Mouse (Mus musculus): ENCODE measurements around the gene Unc13d. TPM values are rescaled to one million over a fixed set of nuclear protein-coding genes. Genes with fewer than 3 reads are reported as not detected.
"Not testable (repeated sequence)": the region's sequence is repeated elsewhere in the genome, so short reads cannot be mapped to it uniquely, and the experiment has no call there.

Unc13d gene
- polyA plus RNA-seq, 1 experiment from 2014 or later = 5.9 TPM

- under 1% methylated on average over 57 of the region's 57 CpGs for WGBS
- Histone ChIP-seq H3K27me3 (ENCODE audit: control insufficient read depth, insufficient read depth, low read length) (no peaks in the 10 kb centered on the region), H3K36me3 (ENCODE audit: control insufficient read depth, insufficient read depth) (peaks cover 9% of the 10 kb centered on the region), H3K27ac (ENCODE audit: low read length) (peak overlapping the region; percentile 100), H3K4me1 (ENCODE audit: control insufficient read depth, insufficient read depth, low read length) (peaks cover 11% of the 10 kb centered on the region), H3K9me3 (replicated peaks; ENCODE audit: control insufficient read depth, low read length) (no peaks in the 10 kb centered on the region), H3K4me2 (ENCODE audit: low read depth, low read length) (peak overlapping the region; percentile 70), H3K4me3 (ENCODE audit: low read length) (peak overlapping the region; percentile 96), H3K9ac (ENCODE audit: low read length) (peak overlapping the region; percentile 99)
- ATAC-seq (replicated peaks; ENCODE audit: extremely low read depth, insufficient read depth, low FRiP score) = peak; percentile 86
Measured at GRCm38 (mm10) chr11:116023771-116024355, 53.9 kb downstream of the Unc13d start.

- peaks cover 11% of the 10 kb centered on the region for H3K4me1 ChIP-seq (ENCODE audit: control insufficient read depth, insufficient read depth, low read length)
- ATAC-seq (replicated peaks; ENCODE audit: extremely low read depth, insufficient read depth, low FRiP score); H3K9me3 ChIP-seq (replicated peaks; ENCODE audit: control insufficient read depth, low read length); H3K27me3 ChIP-seq (ENCODE audit: control insufficient read depth, insufficient read depth, low read length); H3K36me3 ChIP-seq (ENCODE audit: control insufficient read depth, insufficient read depth): not testable (repeated sequence)
- peak overlapping the region; percentile 70 for H3K4me2 ChIP-seq (ENCODE audit: low read depth, low read length)
- WGBS = 5% methylated on average over 18 of the region's 18 CpGs
- peak overlapping the region; percentile 96 for H3K4me3 ChIP-seq (ENCODE audit: low read length)
- H3K27ac ChIP-seq (ENCODE audit: low read length) = peak overlapping the region; percentile 100
- H3K9ac ChIP-seq (ENCODE audit: low read length) = peak overlapping the region; percentile 99
Measured at GRCm38 (mm10) chr11:116023074-116023770, 54.5 kb downstream of the Unc13d start.

GRCm38 (mm10) chr11:116022256-116022780 lies 55.4 kb downstream of the Unc13d start:
- no peaks in the 10 kb centered on the region for H3K9me3 ChIP-seq (replicated peaks; ENCODE audit: control insufficient read depth, low read length)
- no peak for ATAC-seq (replicated peaks; ENCODE audit: extremely low read depth, insufficient read depth, low FRiP score)
- H3K27ac ChIP-seq (ENCODE audit: low read length) = no peak overlapping the region
- no peaks in the 10 kb centered on the region for H3K27me3 ChIP-seq (ENCODE audit: control insufficient read depth, insufficient read depth, low read length)
- H3K4me3 ChIP-seq (ENCODE audit: low read length) = peak overlapping the region; percentile 36
- peak overlapping the region; percentile 21 for H3K9ac ChIP-seq (ENCODE audit: low read length)
- H3K4me1 ChIP-seq (ENCODE audit: control insufficient read depth, insufficient read depth, low read length) = peaks cover 11% of the 10 kb centered on the region
- 57% methylated on average over 4 of the region's 4 CpGs for WGBS
- H3K36me3 ChIP-seq (ENCODE audit: control insufficient read depth, insufficient read depth) = peaks cover 9% of the 10 kb centered on the region
- peak overlapping the region; percentile 57 for H3K4me2 ChIP-seq (ENCODE audit: low read depth, low read length)

- 64% methylated on average over 6 of the region's 6 CpGs for WGBS
- H3K27me3 ChIP-seq (ENCODE audit: control insufficient read depth, insufficient read depth, low read length) = no peaks in the 10 kb centered on the region
- no peak overlapping the region for H3K4me3 ChIP-seq (ENCODE audit: low read length)
- H3K27ac ChIP-seq (ENCODE audit: low read length) = no peak overlapping the region
- H3K9me3 ChIP-seq (replicated peaks; ENCODE audit: control insufficient read depth, low read length) = no peaks in the 10 kb centered on the region
- ATAC-seq (replicated peaks; ENCODE audit: extremely low read depth, insufficient read depth, low FRiP score) = no peak
- H3K9ac ChIP-seq (ENCODE audit: low read length) = no peak overlapping the region
- H3K4me1 ChIP-seq (ENCODE audit: control insufficient read depth, insufficient read depth, low read length) = peaks cover 11% of the 10 kb centered on the region
- H3K36me3 ChIP-seq (ENCODE audit: control insufficient read depth, insufficient read depth) = peaks cover 9% of the 10 kb centered on the region
- H3K4me2 ChIP-seq (ENCODE audit: low read depth, low read length) = no peak overlapping the region; the same call in 1 of the 2 replicates
Measured at GRCm38 (mm10) chr11:116021328-116022220, 56.2 kb downstream of the Unc13d start.

- peaks cover 9% of the 10 kb centered on the region for H3K36me3 ChIP-seq (ENCODE audit: control insufficient read depth, insufficient read depth)
- H3K27ac ChIP-seq (ENCODE audit: low read length) = no peak overlapping the region
- H3K4me1 ChIP-seq (ENCODE audit: control insufficient read depth, insufficient read depth, low read length) = peaks cover 11% of the 10 kb centered on the region
- H3K4me2 ChIP-seq (ENCODE audit: low read depth, low read length) = no peak overlapping the region
- 38% methylated on average over 1 of the region's 1 CpGs for WGBS
- no peak for ATAC-seq (replicated peaks; ENCODE audit: extremely low read depth, insufficient read depth, low FRiP score)
- no peaks in the 10 kb centered on the region for H3K9me3 ChIP-seq (replicated peaks; ENCODE audit: control insufficient read depth, low read length)
- no peak overlapping the region for H3K9ac ChIP-seq (ENCODE audit: low read length)
- no peaks in the 10 kb centered on the region for H3K27me3 ChIP-seq (ENCODE audit: control insufficient read depth, insufficient read depth, low read length)
- no peak overlapping the region for H3K4me3 ChIP-seq (ENCODE audit: low read length)
Measured at GRCm38 (mm10) chr11:116020519-116020922, 57.2 kb downstream of the Unc13d start.

GRCm38 (mm10) chr11:116019976-116020411 lies 57.8 kb downstream of the Unc13d start:
- 73% methylated on average over 2 of the region's 2 CpGs for WGBS

GRCm38 (mm10) chr11:116019360-116019791 lies 58.4 kb downstream of the Unc13d start:
- Histone ChIP-seq H3K4me3 (ENCODE audit: low read length) (no peak overlapping the region), H3K9ac (ENCODE audit: low read length) (no peak overlapping the region), H3K4me1 (ENCODE audit: control insufficient read depth, insufficient read depth, low read length) (peaks cover 11% of the 10 kb centered on the region), H3K9me3 (replicated peaks; ENCODE audit: control insufficient read depth, low read length) (no peaks in the 10 kb centered on the region), H3K4me2 (ENCODE audit: low read depth, low read length) (no peak overlapping the region), H3K36me3 (ENCODE audit: control insufficient read depth, insufficient read depth) (peaks cover 9% of the 10 kb centered on the region), H3K27me3 (ENCODE audit: control insufficient read depth, insufficient read depth, low read length) (no peaks in the 10 kb centered on the region), H3K27ac (ENCODE audit: low read length) (no peak overlapping the region)
- ATAC-seq (replicated peaks; ENCODE audit: extremely low read depth, insufficient read depth, low FRiP score) = no peak
- 73% methylated on average over 1 of the region's 1 CpGs for WGBS

More at GRCm38 (mm10) chr11:116019976-116020411, 57.8 kb downstream of the Unc13d start:
- no peaks in the 10 kb centered on the region for H3K27me3 ChIP-seq (ENCODE audit: control insufficient read depth, insufficient read depth, low read length)
- no peak overlapping the region for H3K9ac ChIP-seq (ENCODE audit: low read length)
- no peaks in the 10 kb centered on the region for H3K9me3 ChIP-seq (replicated peaks; ENCODE audit: control insufficient read depth, low read length)
- no peak for ATAC-seq (replicated peaks; ENCODE audit: extremely low read depth, insufficient read depth, low FRiP score)
- peaks cover 9% of the 10 kb centered on the region for H3K36me3 ChIP-seq (ENCODE audit: control insufficient read depth, insufficient read depth)
- peaks cover 11% of the 10 kb centered on the region for H3K4me1 ChIP-seq (ENCODE audit: control insufficient read depth, insufficient read depth, low read length)
- no peak overlapping the region for H3K4me3 ChIP-seq (ENCODE audit: low read length)
- no peak overlapping the region; the same call in 1 of the 2 replicates for H3K27ac ChIP-seq (ENCODE audit: low read length)
- H3K4me2 ChIP-seq (ENCODE audit: low read depth, low read length) = no peak overlapping the region

- H3K4me2 ChIP-seq (ENCODE audit: low read depth, low read length); H3K4me3 ChIP-seq (ENCODE audit: low read length); H3K9ac ChIP-seq (ENCODE audit: low read length); H3K27me3 ChIP-seq (ENCODE audit: control insufficient read depth, insufficient read depth, low read length); ATAC-seq (replicated peaks; ENCODE audit: extremely low read depth, insufficient read depth, low FRiP score); H3K36me3 ChIP-seq (ENCODE audit: control insufficient read depth, insufficient read depth); H3K9me3 ChIP-seq (replicated peaks; ENCODE audit: control insufficient read depth, low read length); H3K27ac ChIP-seq (ENCODE audit: low read length): not testable (repeated sequence)
- H3K4me1 ChIP-seq (ENCODE audit: control insufficient read depth, insufficient read depth, low read length) = peaks cover 11% of the 10 kb centered on the region
- 89% methylated on average over 4 of the region's 4 CpGs for WGBS
Measured at GRCm38 (mm10) chr11:116018867-116019266, 58.9 kb downstream of the Unc13d start.
